Mouse (Mus musculus) CH12.LX (cell line): ENCODE data around the gene Chchd6.

Source experiments
- CTCF ChIP-seq, 2 experiments: IDR thresholded peaks in 1 of 2; conservative IDR thresholded peaks in 1 of 2; 2 replicates each; pipeline ENCODE4 v1.5.1; 2011 to 2012; ENCODE audit warnings: low read depth in 2 of 2, low read length in 2 of 2, improper control_type of control experiment in 1 of 2, inconsistent platforms in 1 of 2, mild to moderate bottlenecking in 1 of 2, moderate library complexity in 1 of 2
- USF2 ChIP-seq: conservative IDR thresholded peaks from 2 replicates; pipeline ENCODE4 v1.6.1; 2011; ENCODE audit warnings: low read depth, low read length, improper control_type of control experiment
- ZKSCAN1 ChIP-seq: IDR thresholded peaks from 2 replicates; pipeline ENCODE4 v1.6.1; 2012; ENCODE audit warnings: low read depth, inconsistent platforms, low read length, improper control_type of control experiment, borderline replicate concordance

DNA sequence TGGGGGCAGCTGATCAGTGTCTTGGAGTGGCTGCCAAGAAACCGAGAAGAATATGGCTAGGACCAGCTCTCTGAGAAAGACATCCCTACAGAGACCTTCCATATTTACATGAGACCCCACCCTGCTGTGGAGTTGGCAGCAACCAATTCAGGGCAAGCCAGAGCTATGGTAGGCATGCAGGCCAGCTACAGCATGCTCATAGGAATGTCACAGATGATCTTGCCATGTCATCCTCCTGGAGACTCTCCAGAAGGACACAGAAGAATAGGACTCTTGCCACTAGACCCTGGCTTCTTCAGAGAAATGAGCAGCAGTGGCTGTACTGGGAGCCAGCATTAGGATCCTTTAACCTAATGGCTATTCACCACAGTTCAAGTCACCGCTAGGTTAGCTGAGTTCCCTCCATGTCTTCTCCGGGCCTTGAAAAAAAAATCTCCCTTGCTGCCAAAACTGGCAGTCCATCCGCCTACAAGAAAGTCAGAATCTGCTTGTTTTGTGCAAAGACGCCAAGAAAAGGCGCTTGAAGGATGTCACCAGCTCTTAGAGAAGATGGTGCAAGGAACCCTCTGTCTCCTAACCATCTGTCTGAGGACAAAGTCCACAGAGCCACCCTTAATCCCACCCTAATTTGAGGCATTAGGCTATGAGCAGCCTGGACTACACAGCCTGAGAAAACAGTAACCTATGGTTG lies 43.0 kb downstream of the Chchd6 start:
- TF ChIP-seq ZKSCAN1 = no peak
- TF ChIP-seq CTCF (conservative IDR thresholded peaks at IDR 0.05 in 1 of 2, IDR thresholded peaks at IDR 0.05 in 1 of 2; ENCODE audit: low read depth in 2 of 2, low read length in 2 of 2) = no peak
- no peak for TF ChIP-seq USF2
